Mouse (Mus musculus) hindbrain, embryonic 16.5 days (tissue): ENCODE data around the gene Hpse. TPM values are rescaled to one million over a fixed set of nuclear protein-coding genes. Genes with fewer than 3 reads are reported as not detected.
A peak's percentile ranks its signal among the peaks of the same experiment; 100 is the strongest.

Experiments
- ATAC-seq: fragments of 200-750 bp; cut with Nextera tagmentation; 2 replicates; pipeline ENCODE4 v1.8.0; 2017; ENCODE audit warnings: moderate TSS enrichment, moderate library complexity
- H3K27ac ChIP-seq: fragments of 300-500 bp; sonication (generic); 2 replicates; pipeline ENCODE4 v1.5.1; 2014; ENCODE audit warnings: low read depth, mild to moderate bottlenecking, control low read depth, low read length, moderate library complexity
- H3K27me3 ChIP-seq: fragments of 300-500 bp; sonication (generic); replicated peaks from 2 replicates; pipeline ENCODE4 v1.6.1; 2014; ENCODE audit warnings: low read length; ENCODE audit not compliant: control insufficient read depth, insufficient read depth
- H3K36me3 ChIP-seq: fragments of 300-500 bp; sonication (generic); 2 replicates; pipeline ENCODE4 v1.6.1; 2014; ENCODE audit warnings: mild to moderate bottlenecking, low read length, moderate library complexity, mixed read lengths; ENCODE audit not compliant: control insufficient read depth, insufficient read depth
- H3K4me1 ChIP-seq: fragments of 300-500 bp; sonication (generic); 2 replicates; pipeline ENCODE4 v1.6.1; 2014; ENCODE audit warnings: low read depth, low read length; ENCODE audit not compliant: control insufficient read depth, insufficient read depth
- H3K4me2 ChIP-seq: fragments of 300-500 bp; sonication (generic); 2 replicates; pipeline ENCODE4 v1.6.1; 2014; ENCODE audit warnings: mild to moderate bottlenecking, low read length, control low read depth, moderate library complexity
- H3K4me3 ChIP-seq: fragments of 300-500 bp; sonication (generic); 2 replicates; pipeline ENCODE4 v1.5.1; 2014; ENCODE audit warnings: mild to moderate bottlenecking, low read length, control low read depth, moderate library complexity
- H3K9ac ChIP-seq: fragments of 300-500 bp; sonication (generic); 2 replicates; pipeline ENCODE4 v1.6.1; 2014; ENCODE audit warnings: low read depth, mild to moderate bottlenecking, control low read depth, low read length, moderate library complexity
- H3K9me3 ChIP-seq: fragments of 300-500 bp; sonication (generic); 2 replicates; pipeline ENCODE4 v1.6.1; 2014; ENCODE audit warnings: mild to moderate bottlenecking, low read length, moderate library complexity; ENCODE audit not compliant: control insufficient read depth
- WGBS: fragments of 180-500 bp; shearing (Covaris S2); extraction: QIAGEN DNeasy Blood & Tissue Kit; methylation state at CpG from one replicate; pipeline ENCODE4 v1.1.7; 2014; 5-methylcytosine and 5-hydroxymethylcytosine counted together
- polyA plus RNA-seq: library from polyadenylated mRNA; unstranded; fragments of >200 nt; fragmentation: Nextera tagmentation; extraction: Ambion mirVana; gene quantifications from 2 replicates; pipeline ENCODE4 v1.2.1, GENCODE M21; 2015

Gene Hpse
- 0.56 and 0.66 TPM in 2 replicates for polyA plus RNA-seq

GRCm38 (mm10) chr5:100719235-100720088 is at the start of gene Hpse:
Gene Hpse (minus strand): TSS chr5:100719716.
- under 1% methylated on average over 45 of the region's 56 CpGs for WGBS

GRCm38 (mm10) chr5:100766026-100766425 is 46.5 kb upstream of the Hpse start:
- Histone ChIP-seq H3K4me2 (no peak overlapping the region), H3K4me1 (no peaks in the 10 kb centered on the region), H3K9ac (no peak overlapping the region), H3K4me3 (no peak overlapping the region), H3K9me3 (no peaks in the 10 kb centered on the region), H3K27me3 (no peaks in the 10 kb centered on the region), H3K36me3 (peaks cover 49% of the 10 kb centered on the region), H3K27ac (no peak overlapping the region)
- WGBS, result 93% methylated on average over 7 of the region's 7 CpGs
- ATAC-seq, result no peak

More at GRCm38 (mm10) chr5:100719235-100720088, at the start of gene Hpse:
- peak; percentile 73 for ATAC-seq
- Histone ChIP-seq H3K27ac (no peak within 1 kb of the TSS), H3K9me3 (no peaks in the 10 kb centered on the region), H3K4me2 (peak within 1 kb of the TSS; percentile 95), H3K27me3 (peaks cover 11% of the 10 kb centered on the region), H3K36me3 (no peaks in the 10 kb centered on the region), H3K4me3 (peak within 1 kb of the TSS; percentile 49), H3K4me1 (peaks cover 11% of the 10 kb centered on the region), H3K9ac (peak within 1 kb of the TSS; percentile 62)

DNA sequence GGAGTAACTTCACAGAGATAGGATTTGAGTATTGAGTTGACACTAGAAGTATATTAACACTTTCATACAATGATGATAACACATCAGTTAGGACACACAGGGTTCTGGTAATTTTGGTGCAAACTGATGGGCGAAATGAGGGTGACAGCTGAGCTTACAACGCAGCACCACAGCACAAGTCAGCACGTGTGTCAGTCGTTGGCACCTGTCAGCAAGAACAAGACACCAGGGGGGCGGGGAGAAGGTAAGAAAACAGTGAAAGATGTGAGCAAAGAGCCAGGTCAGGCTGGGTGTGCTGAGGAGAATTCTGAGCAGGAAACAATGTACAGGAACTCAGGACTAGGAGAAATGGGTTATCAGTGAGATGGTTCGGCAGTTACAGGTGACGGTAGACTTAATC is 42.2 kb upstream of the Hpse start:
- Histone ChIP-seq H3K9ac (no peak overlapping the region), H3K9me3 (no peaks in the 10 kb centered on the region), H3K4me3 (no peak overlapping the region), H3K4me1 (no peaks in the 10 kb centered on the region), H3K36me3 (peaks cover 32% of the 10 kb centered on the region), H3K27ac (no peak overlapping the region), H3K4me2 (no peak overlapping the region), H3K27me3 (no peaks in the 10 kb centered on the region)
- ATAC-seq, result no peak
- WGBS, result 87% methylated on average over 7 of the region's 7 CpGs

GRCm38 (mm10) chr5:100760049-100760663 is 40.6 kb upstream of the Hpse start:
- Histone ChIP-seq H3K9ac (no peak overlapping the region), H3K9me3 (no peaks in the 10 kb centered on the region; the same call in 1 of the 2 replicates), H3K27ac (no peak overlapping the region), H3K4me1 (no peaks in the 10 kb centered on the region), H3K36me3 (peaks cover 22% of the 10 kb centered on the region), H3K4me3 (no peak overlapping the region), H3K4me2 (no peak overlapping the region), H3K27me3 (no peaks in the 10 kb centered on the region)
- peak; percentile 30; the same call in 1 of the 2 replicates for ATAC-seq
- 76% methylated on average over 10 of the region's 10 CpGs for WGBS

- ATAC-seq, result no peak
- Histone ChIP-seq H3K4me3 (no peak overlapping the region), H3K4me2 (no peak overlapping the region), H3K4me1 (no peaks in the 10 kb centered on the region), H3K9me3 (no peaks in the 10 kb centered on the region; the same call in 1 of the 2 replicates), H3K27me3 (no peaks in the 10 kb centered on the region), H3K27ac (no peak overlapping the region), H3K36me3 (0 out of 2 replicates have a peak, but pooled peaks cover 8% of the 10 kb centered on the region), H3K9ac (no peak overlapping the region)
- WGBS, result 94% methylated on average over 5 of the region's 5 CpGs
Observed at GRCm38 (mm10) chr5:100758121-100758520, 38.6 kb upstream of the Hpse start.

- no peak for ATAC-seq
- Histone ChIP-seq H3K36me3 (no peaks in the 10 kb centered on the region), H3K9ac (no peak overlapping the region), H3K9me3 (no peaks in the 10 kb centered on the region; the same call in 1 of the 2 replicates), H3K27me3 (no peaks in the 10 kb centered on the region), H3K27ac (no peak overlapping the region), H3K4me3 (no peak overlapping the region), H3K4me2 (no peak overlapping the region), H3K4me1 (no peaks in the 10 kb centered on the region)
- 29% methylated on average over 7 of the region's 7 CpGs for WGBS
Observed at GRCm38 (mm10) chr5:100753407-100753806, 33.9 kb upstream of the Hpse start.

DNA sequence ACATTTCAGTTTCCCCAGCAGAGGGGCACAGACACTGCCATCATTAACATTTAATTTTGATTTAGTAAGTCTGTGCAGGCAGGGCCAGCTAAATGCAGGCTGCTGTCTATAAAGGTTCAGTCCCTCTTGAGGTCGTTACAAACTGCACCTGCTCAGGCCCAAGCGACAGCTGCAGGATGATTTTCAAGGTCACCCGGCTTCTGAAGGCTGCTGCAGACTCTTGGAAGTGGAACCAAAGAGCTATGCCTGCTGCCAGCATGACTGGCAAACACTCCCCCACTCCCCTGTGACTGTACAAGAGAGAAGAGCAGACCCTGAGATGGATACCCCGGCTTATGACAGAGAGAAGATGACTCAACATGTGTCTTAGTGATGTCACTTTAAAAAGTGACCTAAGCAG is 32.1 kb upstream of the Hpse start:
- no peak overlapping the region for H3K9ac ChIP-seq
- no peak overlapping the region for H3K4me2 ChIP-seq
- no peaks in the 10 kb centered on the region for H3K36me3 ChIP-seq
- 51% methylated on average over 4 of the region's 4 CpGs for WGBS
- H3K4me3 ChIP-seq, result no peak overlapping the region
- no peaks in the 10 kb centered on the region for H3K27me3 ChIP-seq
- no peaks in the 10 kb centered on the region; the same call in 1 of the 2 replicates for H3K9me3 ChIP-seq
- H3K4me1 ChIP-seq, result no peaks in the 10 kb centered on the region
- H3K27ac ChIP-seq, result no peak overlapping the region
- peak; percentile 60; the same call in 1 of the 2 replicates for ATAC-seq

- Histone ChIP-seq H3K4me1 (no peaks in the 10 kb centered on the region), H3K9me3 (no peaks in the 10 kb centered on the region; the same call in 1 of the 2 replicates), H3K27ac (no peak overlapping the region), H3K4me2 (no peak overlapping the region), H3K4me3 (no peak overlapping the region), H3K27me3 (no peaks in the 10 kb centered on the region), H3K9ac (no peak overlapping the region), H3K36me3 (no peaks in the 10 kb centered on the region)
- ATAC-seq, result no peak
- 86% methylated on average over 10 of the region's 10 CpGs for WGBS
Observed at GRCm38 (mm10) chr5:100750617-100751255, 31.2 kb upstream of the Hpse start.

- H3K4me2 ChIP-seq, result no peak overlapping the region
- H3K9ac ChIP-seq, result no peak overlapping the region
- no peaks in the 10 kb centered on the region for H3K36me3 ChIP-seq
- peaks cover 3% of the 10 kb centered on the region; the same call in 1 of the 2 replicates for H3K9me3 ChIP-seq
- no peaks in the 10 kb centered on the region for H3K4me1 ChIP-seq
- ATAC-seq, result no peak
- H3K27ac ChIP-seq, result no peak overlapping the region
- 92% methylated on average over 8 of the region's 8 CpGs for WGBS
- no peak overlapping the region for H3K4me3 ChIP-seq
- no peaks in the 10 kb centered on the region for H3K27me3 ChIP-seq
Observed at GRCm38 (mm10) chr5:100738802-100739201, 19.3 kb upstream of the Hpse start.
